Mouse (Mus musculus) liver, embryonic 12.5 days (tissue): ENCODE results near the gene Gm17657. TPM values are rescaled to one million over a fixed set of nuclear protein-coding genes. Genes with fewer than 3 reads are reported as not detected.
A peak's percentile ranks its signal among the peaks of the same experiment; 100 is the strongest.
"Not testable (repeated sequence)": the region's sequence is repeated elsewhere in the genome, so short reads cannot be mapped to it uniquely, and the experiment has no call there.

Experiments
- ATAC-seq: fragments of 200-750 bp; cut with Nextera tagmentation; 2 replicates; pipeline ENCODE4 v1.8.0; 2017; ENCODE audit warnings: moderate number of reproducible peaks, mild to moderate bottlenecking, moderate library complexity
- H3K27ac ChIP-seq: fragments of 300-500 bp; sonication (generic); 2 replicates; pipeline ENCODE4 v1.5.1; 2016; ENCODE audit warnings: mild to moderate bottlenecking
- H3K27me3 ChIP-seq: fragments of 300-500 bp; sonication (generic); replicated peaks from 2 replicates; pipeline ENCODE4 v1.6.1; 2016; ENCODE audit warnings: mild to moderate bottlenecking, moderate library complexity
- H3K36me3 ChIP-seq: fragments of 300-500 bp; sonication (generic); 2 replicates; pipeline ENCODE4 v1.6.1; 2016; ENCODE audit warnings: mild to moderate bottlenecking, moderate library complexity
- H3K4me1 ChIP-seq: fragments of 300-500 bp; sonication (generic); 2 replicates; pipeline ENCODE4 v1.6.1; 2016
- H3K4me2 ChIP-seq: fragments of 300-500 bp; sonication (generic); 2 replicates; pipeline ENCODE4 v1.6.1; 2016; ENCODE audit warnings: mild to moderate bottlenecking, moderate library complexity
- H3K4me3 ChIP-seq: fragments of 300-500 bp; sonication (generic); 2 replicates; pipeline ENCODE4 v1.5.1; 2016; ENCODE audit warnings: mild to moderate bottlenecking, moderate library complexity
- H3K9ac ChIP-seq: fragments of 300-500 bp; sonication (generic); 2 replicates; pipeline ENCODE4 v1.6.1; 2016; ENCODE audit warnings: mild to moderate bottlenecking, moderate library complexity
- H3K9me3 ChIP-seq: fragments of 300-500 bp; sonication (generic); replicated peaks from 2 replicates; pipeline ENCODE4 v1.6.1; 2016; ENCODE audit warnings: mild to moderate bottlenecking, moderate library complexity
- WGBS: fragments of 180-500 bp; shearing (Covaris S2); methylation state at CpG from one replicate; pipeline ENCODE4 v1.1.7; 2016; ENCODE audit not compliant: insufficient replicate concordance; 5-methylcytosine and 5-hydroxymethylcytosine counted together
- polyA plus RNA-seq: library from polyadenylated mRNA; unstranded; fragments of >200 nt; fragmentation: Nextera tagmentation; extraction: Ambion mirVana; gene quantifications from 2 replicates; pipeline ENCODE4 v1.2.1, GENCODE M21; 2016

The Gm17657 gene
- polyA plus RNA-seq, 1 experiment from 2014 or later, result not detected

- no peak for ATAC-seq
- Histone ChIP-seq H3K4me2 (peak overlapping the region; percentile 33), H3K27me3 (no peaks in the 10 kb centered on the region), H3K9me3 (no peaks in the 10 kb centered on the region), H3K9ac (peak overlapping the region; percentile 84), H3K36me3 (peaks cover 38% of the 10 kb centered on the region), H3K27ac (peak overlapping the region; percentile 100), H3K4me3 (no peak overlapping the region), H3K4me1 (peaks cover 94% of the 10 kb centered on the region)
- 14% methylated on average over 4 of the region's 4 CpGs for WGBS
Observed at GRCm38 (mm10) chr17:29498028-29498427, 51.4 kb downstream of the Gm17657 start.

- H3K4me3 ChIP-seq, H3K27me3 ChIP-seq, H3K9me3 ChIP-seq, H3K4me2 ChIP-seq, ATAC-seq: not testable (repeated sequence)
- peak overlapping the region; percentile 100 for H3K27ac ChIP-seq
- H3K9ac ChIP-seq, result peak overlapping the region; percentile 30
- 45% methylated on average over 1 of the region's 1 CpGs for WGBS
- peaks cover 43% of the 10 kb centered on the region for H3K36me3 ChIP-seq
- H3K4me1 ChIP-seq, result peaks cover 90% of the 10 kb centered on the region
Observed at GRCm38 (mm10) chr17:29497481-29497880, 52.0 kb downstream of the Gm17657 start.

- H3K4me3 ChIP-seq, result no peak overlapping the region
Observed at GRCm38 (mm10) chr17:29497071-29497354, 52.4 kb downstream of the Gm17657 start.

GRCm38 (mm10) chr17:29496211-29497070, 53.0 kb downstream of the Gm17657 start:
- Histone ChIP-seq H3K4me1 (peaks cover 79% of the 10 kb centered on the region), H3K9ac (peak overlapping the region; percentile 30), H3K27me3 (no peaks in the 10 kb centered on the region), H3K4me3 (no peak overlapping the region), H3K36me3 (peaks cover 54% of the 10 kb centered on the region), H3K4me2 (peak overlapping the region; percentile 6), H3K9me3 (no peaks in the 10 kb centered on the region), H3K27ac (peak overlapping the region; percentile 90)
- no peak for ATAC-seq
- 67% methylated on average over 6 of the region's 6 CpGs for WGBS

More at GRCm38 (mm10) chr17:29497071-29497354, 52.4 kb downstream of the Gm17657 start:
- peak overlapping the region; percentile 90 for H3K27ac ChIP-seq
- H3K4me1 ChIP-seq, result peaks cover 85% of the 10 kb centered on the region
- H3K27me3 ChIP-seq, result no peaks in the 10 kb centered on the region
- H3K36me3 ChIP-seq, result peaks cover 48% of the 10 kb centered on the region
- peak overlapping the region; percentile 30 for H3K9ac ChIP-seq
- H3K9me3 ChIP-seq, result no peaks in the 10 kb centered on the region
- 63% methylated on average over 3 of the region's 3 CpGs for WGBS
- H3K4me2 ChIP-seq, result peak overlapping the region; percentile 6
- no peak for ATAC-seq

- peak overlapping the region; percentile 100 for H3K4me3 ChIP-seq
- peak overlapping the region; percentile 100 for H3K27ac ChIP-seq
- ATAC-seq, result no peak
- peak overlapping the region; percentile 100 for H3K9ac ChIP-seq
- H3K9me3 ChIP-seq, result no peaks in the 10 kb centered on the region
- WGBS, result 56% methylated on average over 8 of the region's 8 CpGs
- H3K36me3 ChIP-seq, result peaks cover 59% of the 10 kb centered on the region
- no peaks in the 10 kb centered on the region for H3K27me3 ChIP-seq
- peaks cover 62% of the 10 kb centered on the region for H3K4me1 ChIP-seq
- peak overlapping the region; percentile 92 for H3K4me2 ChIP-seq
Observed at GRCm38 (mm10) chr17:29494732-29495076, 54.7 kb downstream of the Gm17657 start.

- H3K4me3 ChIP-seq, result peak overlapping the region; percentile 100
- 47% methylated on average over 10 of the region's 10 CpGs for WGBS
- peaks cover 59% of the 10 kb centered on the region for H3K36me3 ChIP-seq
- peak overlapping the region; percentile 100 for H3K27ac ChIP-seq
- peak overlapping the region; percentile 92 for H3K4me2 ChIP-seq
- H3K27me3 ChIP-seq, result no peaks in the 10 kb centered on the region
- no peak for ATAC-seq
- H3K9ac ChIP-seq, result peak overlapping the region; percentile 100
- peaks cover 60% of the 10 kb centered on the region for H3K4me1 ChIP-seq
- H3K9me3 ChIP-seq, result no peaks in the 10 kb centered on the region
Observed at GRCm38 (mm10) chr17:29494062-29494731, 55.2 kb downstream of the Gm17657 start.

GRCm38 (mm10) chr17:29493461-29493980, 55.9 kb downstream of the Gm17657 start:
- WGBS, result 59% methylated on average over 11 of the region's 11 CpGs

GRCm38 (mm10) chr17:29492269-29493191, 56.9 kb downstream of the Gm17657 start:
- no peaks in the 10 kb centered on the region for H3K9me3 ChIP-seq
- peak overlapping the region; percentile 100 for H3K4me3 ChIP-seq
- H3K36me3 ChIP-seq, result peaks cover 59% of the 10 kb centered on the region
- no peak for ATAC-seq
- H3K27me3 ChIP-seq, result no peaks in the 10 kb centered on the region
- WGBS, result 2% methylated on average over 22 of the region's 22 CpGs
- H3K4me1 ChIP-seq, result peaks cover 59% of the 10 kb centered on the region
- peak overlapping the region; percentile 100 for H3K9ac ChIP-seq
- peak overlapping the region; percentile 92 for H3K4me2 ChIP-seq
- H3K27ac ChIP-seq, result peak overlapping the region; percentile 100

More at GRCm38 (mm10) chr17:29493461-29493980, 55.9 kb downstream of the Gm17657 start:
- H3K27me3 ChIP-seq, result no peaks in the 10 kb centered on the region
- peak overlapping the region; percentile 100 for H3K9ac ChIP-seq
- H3K27ac ChIP-seq, result peak overlapping the region; percentile 100
- H3K9me3 ChIP-seq, result no peaks in the 10 kb centered on the region
- ATAC-seq, result no peak
- H3K4me3 ChIP-seq, result peak overlapping the region; percentile 100
- H3K4me2 ChIP-seq, result peak overlapping the region; percentile 92
- H3K4me1 ChIP-seq, result peaks cover 60% of the 10 kb centered on the region
- peaks cover 59% of the 10 kb centered on the region for H3K36me3 ChIP-seq

- no peaks in the 10 kb centered on the region for H3K27me3 ChIP-seq
- H3K9me3 ChIP-seq, result no peaks in the 10 kb centered on the region
- ATAC-seq, result 0 out of 2 replicates have a peak, but pooled peaks have one; percentile 2
- H3K4me1 ChIP-seq, result peaks cover 59% of the 10 kb centered on the region
- peak overlapping the region; percentile 100 for H3K9ac ChIP-seq
- peak overlapping the region; percentile 92 for H3K4me2 ChIP-seq
- H3K27ac ChIP-seq, result peak overlapping the region; percentile 100
- WGBS, result under 1% methylated on average over 48 of the region's 48 CpGs
- H3K4me3 ChIP-seq, result peak overlapping the region; percentile 100
- peaks cover 56% of the 10 kb centered on the region for H3K36me3 ChIP-seq
Observed at GRCm38 (mm10) chr17:29491591-29492268, 57.7 kb downstream of the Gm17657 start.

- Histone ChIP-seq H3K27ac (peak within 1 kb of the TSS; percentile 100), H3K4me2 (peak within 1 kb of the TSS; percentile 92), H3K27me3 (no peaks in the 10 kb centered on the region), H3K9me3 (no peaks in the 10 kb centered on the region), H3K4me1 (peaks cover 59% of the 10 kb centered on the region), H3K9ac (peak within 1 kb of the TSS; percentile 100), H3K36me3 (peaks cover 49% of the 10 kb centered on the region), H3K4me3 (peak within 1 kb of the TSS; percentile 100)
- peak; percentile 36 for ATAC-seq
- under 1% methylated on average over 98 of the region's 99 CpGs for WGBS
Observed at GRCm38 (mm10) chr17:29490713-29491581, 58.5 kb downstream of the Gm17657 start, which contains the start of gene Pim1. TSS of gene Pim1 (plus strand) at chr17:29490753.
